Mouse (Mus musculus): ENCODE results near the gene Glrx5. TPM values are rescaled to one million over a fixed set of nuclear protein-coding genes. Genes with fewer than 3 reads are reported as not detected.

Glrx5 gene
- polyA plus RNA-seq, 1 experiment from 2014 or later = 158 TPM

DNA sequence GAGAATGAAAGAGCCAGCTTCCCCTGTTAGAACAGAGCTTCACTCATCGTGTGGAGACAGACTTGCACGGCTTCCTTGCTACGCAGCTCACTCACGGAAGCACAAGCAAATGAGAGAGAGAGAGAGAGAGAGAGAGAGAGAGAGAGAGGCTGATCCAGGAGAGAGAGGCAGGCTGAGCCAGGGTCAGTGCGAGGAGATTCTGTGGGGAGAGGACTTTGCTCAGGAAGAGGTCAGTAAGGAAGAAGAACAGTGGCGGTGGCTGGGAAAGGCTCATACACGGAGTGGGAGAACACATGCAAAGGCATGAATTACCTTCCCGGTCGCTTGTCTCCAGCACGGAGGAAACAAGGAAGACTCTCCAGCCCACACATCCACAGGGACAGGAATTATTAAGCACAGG, 35.3 kb upstream of the Glrx5 start:
- H3K4me2 ChIP-seq = no peak overlapping the region
- no peak overlapping the region for H3K9ac ChIP-seq
- 89% methylated on average over 10 of the region's 10 CpGs for WGBS

DNA sequence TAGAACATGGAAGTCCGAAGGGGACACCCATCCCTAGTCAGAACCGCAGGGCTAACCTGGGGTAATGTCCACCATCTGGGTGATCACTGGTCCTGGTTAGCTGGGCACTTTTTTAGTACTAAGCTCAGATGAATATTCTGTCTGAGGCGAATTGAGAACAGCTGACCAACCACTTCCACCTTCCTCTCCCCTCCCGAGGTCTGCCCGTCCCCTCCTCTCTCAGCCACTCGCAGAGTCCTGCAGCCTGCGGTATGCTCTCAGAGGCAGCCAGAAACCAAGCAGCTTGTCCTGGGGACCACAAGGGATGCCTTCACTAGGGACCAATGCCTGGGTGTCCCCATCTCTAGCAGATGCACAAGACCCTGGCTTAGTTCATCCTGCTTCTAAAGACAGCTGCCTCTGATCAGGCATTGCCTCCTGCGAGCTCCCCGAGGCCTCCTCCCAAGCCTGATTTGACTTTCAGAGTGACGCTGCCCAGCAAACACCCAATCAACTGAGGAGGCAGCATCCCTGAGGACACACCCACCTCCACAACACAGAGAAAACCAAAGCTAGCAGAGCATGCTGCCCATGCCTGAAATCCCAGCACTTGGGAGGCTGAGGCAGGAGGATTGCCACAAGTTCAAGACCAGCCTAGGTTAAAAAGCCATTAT, 34.7 kb upstream of the Glrx5 start:
- no peak overlapping the region for H3K9ac ChIP-seq
- no peaks in the 10 kb centered on the region for H3K36me3 ChIP-seq
- H3K4me2 ChIP-seq = no peak overlapping the region
- H3K27me3 ChIP-seq = peaks cover 9% of the 10 kb centered on the region; the same call in 1 of the 2 replicates
- no peak for ATAC-seq (ENCODE audit: low FRiP score)
- H3K9me3 ChIP-seq = no peaks in the 10 kb centered on the region
- H3K4me3 ChIP-seq = no peak overlapping the region
- H3K27ac ChIP-seq = no peak overlapping the region
- WGBS = 82% methylated on average over 10 of the region's 10 CpGs
- H3K4me1 ChIP-seq (replicated peaks) = no peaks in the 10 kb centered on the region; the same call in 1 of the 2 replicates

More for the DNA sequence above, 35.3 kb upstream of the Glrx5 start:
- Histone ChIP-seq H3K36me3 (no peaks in the 10 kb centered on the region), H3K4me3 (no peak overlapping the region), H3K9me3 (no peaks in the 10 kb centered on the region), H3K27ac (no peak overlapping the region), H3K27me3 (peaks cover 9% of the 10 kb centered on the region; the same call in 1 of the 2 replicates), H3K4me1 (replicated peaks) (no peaks in the 10 kb centered on the region)
- no peak for ATAC-seq (ENCODE audit: low FRiP score)

DNA sequence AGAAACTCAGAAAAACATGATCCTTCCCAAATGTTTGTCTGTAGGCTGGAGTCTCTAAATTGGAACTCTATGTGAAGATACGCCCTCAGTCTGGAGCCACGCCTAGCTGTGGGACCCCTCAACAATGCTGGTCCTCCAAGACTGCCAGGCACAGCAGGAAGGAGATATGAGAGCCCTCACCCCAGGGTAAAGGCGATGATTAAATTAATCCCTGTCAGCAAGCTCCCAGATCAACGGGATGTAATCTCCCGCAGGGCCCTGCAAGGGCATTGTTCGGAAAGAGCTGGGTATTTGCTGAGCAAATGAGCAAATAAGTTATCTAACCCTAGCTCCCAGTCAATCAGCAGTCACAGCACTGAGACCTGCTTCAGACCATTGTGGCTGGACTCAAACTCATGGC, 33.9 kb upstream of the Glrx5 start:
- H3K36me3 ChIP-seq = no peaks in the 10 kb centered on the region
- H3K4me1 ChIP-seq (replicated peaks) = no peaks in the 10 kb centered on the region; the same call in 1 of the 2 replicates
- H3K9me3 ChIP-seq = no peaks in the 10 kb centered on the region
- H3K27ac ChIP-seq = no peak overlapping the region
- no peak for ATAC-seq (ENCODE audit: low FRiP score)
- H3K4me3 ChIP-seq = no peak overlapping the region
- H3K9ac ChIP-seq = no peak overlapping the region
- 75% methylated on average over 6 of the region's 6 CpGs for WGBS
- H3K4me2 ChIP-seq = no peak overlapping the region
- H3K27me3 ChIP-seq = peaks cover 9% of the 10 kb centered on the region; the same call in 1 of the 2 replicates

DNA sequence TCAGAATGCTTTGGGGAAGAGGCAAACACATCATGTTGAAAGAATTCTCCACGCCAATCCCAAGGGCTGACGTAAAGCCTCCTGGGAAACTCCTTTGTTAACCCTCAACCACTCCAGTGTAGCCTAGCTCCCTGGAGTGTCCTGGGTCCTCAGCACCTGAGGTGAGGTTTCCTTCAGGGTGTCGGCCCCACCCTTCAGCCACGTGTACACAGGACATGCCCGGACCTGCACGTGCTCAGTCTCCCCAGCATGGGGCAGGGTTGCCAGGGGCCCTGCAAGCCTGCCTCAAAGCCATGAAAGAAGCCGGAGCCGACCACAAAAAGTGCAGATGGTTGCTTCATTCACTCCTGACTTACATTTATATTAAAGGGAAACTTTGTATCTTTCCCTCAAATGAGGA, 33.3 kb upstream of the Glrx5 start:
- Histone ChIP-seq H3K4me1 (replicated peaks) (no peaks in the 10 kb centered on the region; the same call in 1 of the 2 replicates), H3K36me3 (no peaks in the 10 kb centered on the region), H3K4me3 (no peak overlapping the region), H3K9me3 (no peaks in the 10 kb centered on the region), H3K27me3 (peaks cover 7% of the 10 kb centered on the region; the same call in 1 of the 2 replicates), H3K27ac (no peak overlapping the region), H3K4me2 (no peak overlapping the region), H3K9ac (no peak overlapping the region)
- ATAC-seq (ENCODE audit: low FRiP score) = no peak
- 70% methylated on average over 8 of the region's 8 CpGs for WGBS

DNA sequence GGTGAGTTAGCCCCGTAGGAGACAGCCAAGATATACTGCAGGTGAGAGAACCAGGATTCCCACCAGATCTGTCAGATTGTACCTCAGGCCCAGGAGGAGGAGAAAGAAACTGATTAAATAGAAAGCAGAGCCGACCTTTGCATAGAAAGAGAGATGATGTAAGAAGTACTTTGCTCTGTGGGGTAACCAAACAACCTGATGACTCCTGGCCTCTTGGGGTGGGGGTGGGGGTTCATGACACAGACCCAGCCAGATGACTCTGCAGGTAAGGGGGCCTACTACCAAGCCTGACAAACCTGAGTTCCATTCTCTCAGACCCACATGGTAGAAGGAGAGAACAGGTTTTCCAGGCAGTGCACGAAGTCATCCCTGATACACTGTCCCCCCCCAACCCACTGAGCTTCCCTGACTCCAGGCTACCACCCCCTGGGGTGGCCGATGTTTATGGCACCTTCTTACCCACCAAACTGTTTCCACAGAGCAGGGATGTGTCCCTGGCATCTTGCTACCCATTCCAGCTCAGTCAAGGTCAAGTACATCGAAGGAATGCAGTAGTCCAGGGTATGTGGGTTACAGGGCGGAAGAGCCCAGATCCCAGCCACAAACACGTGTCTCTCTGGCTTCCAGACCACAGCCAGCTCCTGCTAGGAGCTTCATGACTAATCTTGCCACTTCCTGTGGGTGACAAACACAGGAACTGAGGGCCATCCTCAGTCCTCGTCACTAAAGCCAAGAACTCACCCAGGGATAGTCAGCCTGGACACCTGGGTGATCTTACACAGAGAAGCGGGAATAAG, 31.8 kb upstream of the Glrx5 start:
- Histone ChIP-seq H3K4me2 (no peak overlapping the region), H3K27me3 (0 out of 2 replicates have a peak, but pooled peaks cover 11% of the 10 kb centered on the region), H3K9ac (no peak overlapping the region), H3K36me3 (no peaks in the 10 kb centered on the region), H3K4me1 (replicated peaks) (no peaks in the 10 kb centered on the region; the same call in 1 of the 2 replicates), H3K27ac (no peak overlapping the region), H3K4me3 (no peak overlapping the region), H3K9me3 (no peaks in the 10 kb centered on the region)
- ATAC-seq (ENCODE audit: low FRiP score) = no peak
- 83% methylated on average over 9 of the region's 9 CpGs for WGBS

DNA sequence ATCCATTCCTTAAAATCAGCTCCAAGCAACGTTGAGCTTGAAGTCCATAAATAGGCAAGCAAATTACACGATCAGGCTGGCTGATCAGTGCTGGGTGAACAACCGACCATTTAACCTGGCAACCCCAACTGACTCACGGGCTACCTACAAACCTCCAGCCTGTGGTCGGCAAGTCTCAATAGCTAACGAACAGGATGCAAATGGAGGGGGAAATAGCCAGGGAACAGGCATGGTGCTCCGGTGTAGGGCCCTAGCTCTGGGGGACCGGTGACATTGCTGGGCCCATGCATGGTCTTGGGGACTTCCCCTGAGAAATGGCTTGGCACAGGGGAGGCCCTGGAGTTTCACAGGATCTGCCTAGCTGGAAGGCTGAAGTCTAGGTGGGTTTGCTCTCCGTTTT, 31.2 kb upstream of the Glrx5 start:
- no peak for ATAC-seq (ENCODE audit: low FRiP score)
- H3K36me3 ChIP-seq = no peaks in the 10 kb centered on the region
- H3K4me3 ChIP-seq = no peak overlapping the region
- H3K9me3 ChIP-seq = no peaks in the 10 kb centered on the region
- H3K4me1 ChIP-seq (replicated peaks) = no peaks in the 10 kb centered on the region; the same call in 1 of the 2 replicates
- no peak overlapping the region for H3K9ac ChIP-seq
- WGBS = 86% methylated on average over 9 of the region's 9 CpGs
- H3K27me3 ChIP-seq = 0 out of 2 replicates have a peak, but pooled peaks cover 13% of the 10 kb centered on the region
- H3K4me2 ChIP-seq = no peak overlapping the region
- no peak overlapping the region for H3K27ac ChIP-seq

DNA sequence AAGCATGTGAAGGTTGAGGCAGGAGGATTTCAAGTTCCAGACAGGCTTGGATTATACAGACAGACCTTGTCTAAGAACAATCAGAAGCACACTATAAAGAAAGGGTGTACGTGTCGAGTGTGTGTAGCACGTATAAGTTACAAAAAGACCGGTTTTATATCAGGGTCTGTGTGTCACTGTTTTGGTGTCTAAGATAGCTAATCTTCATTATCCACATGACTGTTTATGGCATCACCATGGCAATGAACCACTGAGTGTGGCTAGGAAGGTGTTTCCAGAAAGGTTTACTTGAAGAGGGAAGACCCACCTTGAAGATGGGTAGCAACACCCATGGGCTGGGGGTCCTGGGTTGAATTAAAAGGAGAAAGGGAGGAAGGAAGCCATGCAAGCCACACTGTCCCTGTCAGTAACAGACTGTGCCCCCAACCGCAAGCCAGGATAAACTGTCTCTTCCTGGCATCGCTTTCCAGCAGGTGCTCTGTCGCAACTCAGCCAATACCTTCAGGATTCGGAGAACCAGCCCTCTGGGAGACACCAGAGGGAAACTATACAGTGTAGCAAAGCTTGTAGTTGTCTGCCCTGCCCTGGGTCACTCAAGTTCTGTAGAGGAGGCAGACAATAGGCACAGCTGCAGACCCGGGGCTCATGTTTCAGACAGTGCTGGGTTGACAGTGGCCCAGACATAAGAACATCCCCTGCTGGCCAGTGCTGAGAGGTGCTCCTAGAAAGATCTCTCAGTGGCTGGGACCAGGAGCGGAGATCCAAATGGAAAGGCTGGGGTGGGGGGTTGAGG, 30.0 kb upstream of the Glrx5 start:
- no peaks in the 10 kb centered on the region; the same call in 1 of the 2 replicates for H3K4me1 ChIP-seq (replicated peaks)
- H3K27me3 ChIP-seq = peaks cover 24% of the 10 kb centered on the region
- no peak overlapping the region for H3K27ac ChIP-seq
- no peaks in the 10 kb centered on the region for H3K9me3 ChIP-seq
- 60% methylated on average over 10 of the region's 10 CpGs for WGBS
- no peak for ATAC-seq (ENCODE audit: low FRiP score)
- H3K9ac ChIP-seq = no peak overlapping the region
- H3K4me2 ChIP-seq = no peak overlapping the region
- H3K4me3 ChIP-seq = no peak overlapping the region
- no peaks in the 10 kb centered on the region for H3K36me3 ChIP-seq

DNA sequence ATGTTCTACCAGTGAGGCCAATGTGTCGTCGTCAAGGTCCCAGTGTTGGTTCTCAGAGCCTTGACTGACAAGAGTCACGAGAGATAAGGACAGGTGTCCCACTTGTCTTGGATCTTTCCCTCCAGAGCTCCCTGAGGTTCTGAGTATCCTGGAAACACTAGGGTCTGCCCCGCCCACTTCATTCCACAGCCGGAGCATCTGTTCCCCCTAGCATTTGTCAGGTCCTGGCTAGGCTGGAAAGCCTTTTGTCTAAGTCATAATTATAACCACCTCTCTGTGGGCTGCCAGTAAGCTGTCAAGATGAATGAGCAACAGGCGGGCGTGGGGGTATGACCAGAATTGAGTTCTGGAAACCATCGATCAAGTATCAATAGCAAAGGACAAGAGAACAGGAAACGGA, 29.3 kb upstream of the Glrx5 start:
- no peak overlapping the region for H3K27ac ChIP-seq
- H3K36me3 ChIP-seq = no peaks in the 10 kb centered on the region
- no peaks in the 10 kb centered on the region for H3K9me3 ChIP-seq
- no peak overlapping the region for H3K9ac ChIP-seq
- no peak for ATAC-seq (ENCODE audit: low FRiP score)
- H3K4me1 ChIP-seq (replicated peaks) = no peaks in the 10 kb centered on the region; the same call in 1 of the 2 replicates
- 37% methylated on average over 9 of the region's 9 CpGs for WGBS
- H3K27me3 ChIP-seq = peaks cover 30% of the 10 kb centered on the region
- no peak overlapping the region for H3K4me3 ChIP-seq
- no peak overlapping the region for H3K4me2 ChIP-seq

DNA sequence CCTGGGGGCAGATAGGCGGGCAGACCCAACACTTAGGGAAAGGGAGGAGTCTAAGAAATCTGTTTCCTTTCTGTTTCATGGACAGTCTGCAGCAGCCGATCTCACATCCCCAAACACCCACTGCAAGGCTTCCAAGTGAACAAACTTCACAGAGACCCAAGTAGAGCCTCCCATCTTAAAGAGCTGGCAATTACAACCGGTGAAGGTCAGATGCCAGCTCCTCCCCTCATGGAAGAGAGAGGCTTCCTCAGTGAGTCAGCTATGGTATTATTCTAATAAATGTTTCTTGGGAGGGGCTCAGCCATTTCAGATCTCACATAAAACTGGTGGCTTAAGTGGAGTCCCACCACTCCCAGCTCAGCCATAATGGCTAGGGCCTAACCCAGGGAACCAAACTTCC, 28.8 kb upstream of the Glrx5 start:
- peaks cover 36% of the 10 kb centered on the region for H3K27me3 ChIP-seq
- no peak overlapping the region for H3K27ac ChIP-seq
- H3K4me2 ChIP-seq = no peak overlapping the region
- ATAC-seq (ENCODE audit: low FRiP score) = no peak
- WGBS = 69% methylated on average over 3 of the region's 3 CpGs
- no peaks in the 10 kb centered on the region for H3K36me3 ChIP-seq
- peaks cover 4% of the 10 kb centered on the region for H3K4me1 ChIP-seq (replicated peaks)
- H3K9ac ChIP-seq = no peak overlapping the region
- no peak overlapping the region for H3K4me3 ChIP-seq
- no peaks in the 10 kb centered on the region for H3K9me3 ChIP-seq

DNA sequence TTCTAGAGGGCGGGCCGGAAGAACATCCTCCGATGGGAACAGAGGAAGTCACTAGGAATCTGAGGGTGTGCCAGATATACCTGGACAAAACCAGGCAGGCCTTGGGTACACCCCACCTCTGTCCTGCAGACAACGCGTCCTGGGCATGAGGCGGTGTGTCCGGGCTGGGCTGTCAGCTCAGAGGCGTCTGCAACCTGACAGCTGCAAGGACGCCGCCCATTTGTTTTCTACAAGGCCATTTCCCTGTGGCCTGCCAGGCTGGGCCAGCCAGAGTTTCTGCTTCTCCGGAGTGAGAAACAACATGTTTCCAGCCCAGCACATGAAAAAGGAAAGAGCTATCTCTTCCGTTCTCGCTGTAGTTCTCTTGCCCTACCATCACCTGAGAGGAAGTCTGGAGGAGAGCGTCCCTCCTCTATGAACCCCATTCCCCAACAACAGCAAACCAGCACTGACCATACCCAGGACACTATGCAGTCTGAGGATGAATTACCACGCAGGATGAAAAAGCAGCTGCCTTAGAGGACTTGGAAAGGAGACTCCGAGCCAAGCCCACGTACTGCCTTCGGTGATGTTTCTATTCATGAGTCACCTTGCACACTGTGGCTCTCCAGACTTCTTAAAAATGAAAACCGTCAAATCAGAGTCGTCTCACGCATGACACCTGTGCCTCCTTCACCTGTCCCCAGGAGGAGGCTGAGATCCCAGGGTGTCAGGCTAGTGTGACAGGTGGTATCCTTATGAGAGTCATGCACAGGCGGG, 27.4 kb upstream of the Glrx5 start:
- Histone ChIP-seq H3K4me2 (no peak overlapping the region), H3K9me3 (no peaks in the 10 kb centered on the region), H3K27ac (no peak overlapping the region), H3K4me1 (replicated peaks) (peaks cover 18% of the 10 kb centered on the region), H3K27me3 (peaks cover 50% of the 10 kb centered on the region), H3K4me3 (no peak overlapping the region), H3K36me3 (no peaks in the 10 kb centered on the region), H3K9ac (no peak overlapping the region)
- whole genome bisulfite sequencing = 83% methylated on average over 22 of the region's 22 CpGs
- ATAC-seq (ENCODE audit: low FRiP score) = no peak

DNA sequence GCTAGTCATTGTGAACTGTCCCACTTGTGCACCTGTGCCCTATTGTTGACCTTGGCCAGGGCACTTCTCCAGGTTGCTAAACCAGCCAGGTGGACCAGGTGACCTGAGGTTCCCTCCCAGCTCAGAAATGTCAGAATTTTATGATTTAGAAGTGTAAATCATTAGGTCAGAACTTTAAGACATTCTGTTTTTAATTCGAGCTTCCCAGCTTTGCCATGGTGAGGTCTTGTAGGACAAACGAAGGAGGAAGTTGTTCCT, 26.8 kb upstream of the Glrx5 start:
- Histone ChIP-seq H3K9me3 (no peaks in the 10 kb centered on the region), H3K36me3 (no peaks in the 10 kb centered on the region), H3K27ac (no peak overlapping the region), H3K4me1 (replicated peaks) (peaks cover 20% of the 10 kb centered on the region), H3K4me3 (no peak overlapping the region), H3K27me3 (peaks cover 55% of the 10 kb centered on the region), H3K4me2 (no peak overlapping the region), H3K9ac (no peak overlapping the region)
- WGBS = 80% methylated on average over 2 of the region's 2 CpGs
- ATAC-seq (ENCODE audit: low FRiP score) = no peak

DNA sequence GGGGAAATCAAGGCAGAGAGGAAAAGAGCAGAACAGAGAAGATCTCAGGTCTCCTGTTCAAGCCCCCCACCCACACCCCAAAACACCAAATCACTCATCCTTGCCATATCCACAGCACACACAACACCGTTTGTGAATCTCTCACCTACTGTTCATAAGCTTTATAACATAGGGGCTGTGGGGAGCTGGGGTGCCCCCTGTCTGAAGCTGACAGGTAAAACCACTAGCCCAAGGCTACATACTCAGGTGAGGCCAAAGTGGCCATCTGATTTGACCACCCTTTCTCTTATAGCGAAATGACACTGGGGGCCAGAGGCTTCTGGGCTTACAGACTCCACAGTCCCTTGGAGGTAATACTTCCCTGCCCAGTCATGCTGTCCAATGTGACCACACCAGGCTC, 24.3 kb upstream of the Glrx5 start:
- 56% methylated on average over 2 of the region's 2 CpGs for WGBS
- Histone ChIP-seq H3K9me3 (no peaks in the 10 kb centered on the region), H3K27ac (no peak overlapping the region), H3K27me3 (peaks cover 70% of the 10 kb centered on the region), H3K9ac (no peak overlapping the region), H3K4me3 (no peak overlapping the region), H3K4me1 (replicated peaks) (peaks cover 20% of the 10 kb centered on the region), H3K36me3 (no peaks in the 10 kb centered on the region), H3K4me2 (no peak overlapping the region)
- no peak for ATAC-seq (ENCODE audit: low FRiP score)
